Mouse (Mus musculus) midbrain, embryonic 12.5 days (tissue): ENCODE results near the gene Gm15155. TPM values are rescaled to one million over a fixed set of nuclear protein-coding genes. Genes with fewer than 3 reads are reported as not detected.
"Not testable (repeated sequence)": the region's sequence is repeated elsewhere in the genome, so short reads cannot be mapped to it uniquely, and the experiment has no call there.

Experiments used
- ATAC-seq: fragments of 200-750 bp; cut with Nextera tagmentation; 2 replicates; pipeline ENCODE4 v1.8.0; 2017; ENCODE audit warnings: low read depth, moderate TSS enrichment, moderate library complexity; ENCODE audit not compliant: low FRiP score
- H3K27ac ChIP-seq: fragments of 300-500 bp; sonication (generic); replicated peaks from 2 replicates; pipeline ENCODE4 v1.5.1; 2016; ENCODE audit warnings: mild to moderate bottlenecking
- H3K27me3 ChIP-seq: fragments of 300-500 bp; sonication (generic); 2 replicates; pipeline ENCODE4 v1.6.1; 2016; ENCODE audit warnings: mild to moderate bottlenecking
- H3K36me3 ChIP-seq: fragments of 300-500 bp; sonication (generic); 2 replicates; pipeline ENCODE4 v1.6.1; 2016
- H3K4me1 ChIP-seq: fragments of 300-500 bp; sonication (generic); 2 replicates; pipeline ENCODE4 v1.6.1; 2016
- H3K4me2 ChIP-seq: fragments of 300-500 bp; sonication (generic); replicated peaks from 2 replicates; pipeline ENCODE4 v1.6.1; 2016; ENCODE audit warnings: mild to moderate bottlenecking, moderate library complexity
- H3K4me3 ChIP-seq: fragments of 300-500 bp; sonication (generic); 2 replicates; pipeline ENCODE4 v1.5.1; 2016; ENCODE audit warnings: mild to moderate bottlenecking
- H3K9ac ChIP-seq: fragments of 300-500 bp; sonication (generic); replicated peaks from 2 replicates; pipeline ENCODE4 v1.6.1; 2016; ENCODE audit warnings: mild to moderate bottlenecking, moderate library complexity
- H3K9me3 ChIP-seq: fragments of 300-500 bp; sonication (generic); 2 replicates; pipeline ENCODE4 v1.6.1; 2016; ENCODE audit warnings: mild to moderate bottlenecking
- WGBS: fragments of 180-500 bp; shearing (Covaris S2); methylation state at CpG from one replicate; pipeline ENCODE4 v1.1.7; 2016; 5-methylcytosine and 5-hydroxymethylcytosine counted together
- polyA plus RNA-seq: library from polyadenylated mRNA; unstranded; fragments of >200 nt; fragmentation: Nextera tagmentation; extraction: Ambion mirVana; gene quantifications from 2 replicates; pipeline ENCODE4 v1.2.1, GENCODE M21; 2016

Gene Gm15155
- polyA plus RNA-seq, 1 experiment from 2014 or later: not detected

DNA sequence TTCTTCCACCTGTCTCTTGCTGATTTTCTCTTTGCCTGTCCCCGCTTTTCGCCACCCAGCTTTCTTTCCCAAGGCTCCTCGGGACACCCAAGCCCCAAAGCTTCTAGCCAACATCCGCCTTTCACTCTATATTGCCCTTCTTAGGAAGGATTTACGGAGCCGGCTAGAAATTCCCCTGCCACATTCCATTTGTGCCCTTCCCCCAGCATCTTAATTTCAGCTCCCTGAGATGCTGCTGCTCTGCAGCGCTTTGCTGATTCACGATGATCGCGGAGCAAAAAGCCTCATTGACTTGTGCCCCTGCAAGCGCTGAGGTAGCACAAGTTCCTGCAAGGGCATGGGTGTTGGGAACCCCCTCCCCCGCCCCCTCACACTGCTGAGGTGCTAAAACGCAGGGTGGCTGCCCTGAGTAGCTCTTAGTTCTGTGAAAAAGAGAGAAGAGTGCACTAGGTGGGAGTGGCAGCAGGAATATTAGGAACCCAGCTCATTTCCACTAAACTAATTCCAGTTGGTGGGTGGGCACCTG lies 1.2 kb downstream of the Gm15155 start:
- Histone ChIP-seq H3K4me3 (0 out of 2 replicates have a peak overlapping the region, but pooled peaks have one; percentile 7), H3K4me2 (peak overlapping the region; percentile 88), H3K27me3 (peaks cover 42% of the 10 kb centered on the region), H3K36me3 (no peaks in the 10 kb centered on the region), H3K27ac (no peak overlapping the region), H3K9me3 (no peaks in the 10 kb centered on the region), H3K4me1 (no peaks in the 10 kb centered on the region), H3K9ac (no peak overlapping the region)
- 18% methylated on average over 13 of the region's 13 CpGs for WGBS
- no peak for ATAC-seq

DNA sequence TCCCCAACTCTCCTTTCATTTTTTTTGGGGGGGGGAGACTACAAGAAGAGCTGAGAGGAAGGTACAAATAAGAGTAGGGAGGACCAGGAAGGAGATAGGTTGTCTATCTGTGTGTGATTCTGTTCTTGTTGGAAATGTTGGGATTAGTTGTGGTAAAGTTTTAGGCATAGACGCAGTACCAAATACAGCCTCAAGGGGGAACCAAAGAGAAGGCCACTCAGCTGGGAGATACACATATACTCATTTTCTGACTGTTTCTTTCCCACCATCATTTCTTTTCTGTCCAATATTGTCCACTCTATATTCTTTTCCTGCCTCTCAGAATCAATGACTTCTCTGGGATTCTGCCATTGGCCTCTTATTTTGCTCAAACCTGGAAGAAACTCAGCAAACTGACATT lies 19.4 kb downstream of the Gm15155 start:
- no peak overlapping the region for H3K4me3 ChIP-seq
- 20% methylated on average over 1 of the region's 1 CpGs for WGBS
- H3K9ac ChIP-seq: no peak overlapping the region
- no peak overlapping the region for H3K27ac ChIP-seq
- peak; percentile 16; the same call in 1 of the 2 replicates for ATAC-seq
- H3K4me2 ChIP-seq: no peak overlapping the region
- H3K36me3 ChIP-seq: no peaks in the 10 kb centered on the region
- H3K9me3 ChIP-seq: no peaks in the 10 kb centered on the region
- H3K27me3 ChIP-seq: no peaks in the 10 kb centered on the region
- H3K4me1 ChIP-seq: no peaks in the 10 kb centered on the region

GRCm38 (mm10) chrX:155645975-155646374 lies 21.4 kb downstream of the Gm15155 start:
- 79% methylated on average over 3 of the region's 3 CpGs for WGBS
- Histone ChIP-seq H3K27me3 (no peaks in the 10 kb centered on the region), H3K4me2 (no peak overlapping the region), H3K9me3 (no peaks in the 10 kb centered on the region), H3K36me3 (no peaks in the 10 kb centered on the region), H3K4me3 (no peak overlapping the region), H3K4me1 (no peaks in the 10 kb centered on the region), H3K27ac (no peak overlapping the region), H3K9ac (no peak overlapping the region)
- no peak for ATAC-seq

DNA sequence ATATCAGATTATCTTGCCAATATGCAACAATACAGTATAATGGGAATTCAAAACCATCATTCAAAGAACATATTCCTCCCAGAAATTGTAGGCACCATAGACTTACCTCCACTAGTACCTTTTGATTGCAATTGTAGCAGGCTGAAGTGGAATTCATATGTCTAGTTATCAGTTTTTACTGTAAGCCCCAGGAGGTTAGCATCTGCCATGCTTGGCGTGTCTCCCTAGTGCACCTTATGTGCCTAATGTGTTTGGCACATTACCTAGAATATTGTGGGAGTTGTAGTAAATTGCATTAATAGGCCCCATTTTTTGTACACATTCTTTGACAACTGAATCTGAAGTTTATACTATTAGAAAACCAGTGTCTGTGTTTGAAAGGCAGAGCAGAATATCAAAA lies 33.4 kb downstream of the Gm15155 start:
- Histone ChIP-seq H3K4me2 (no peak overlapping the region), H3K27ac (no peak overlapping the region), H3K4me3 (no peak overlapping the region), H3K4me1 (no peaks in the 10 kb centered on the region), H3K9ac (no peak overlapping the region), H3K9me3 (no peaks in the 10 kb centered on the region), H3K36me3 (no peaks in the 10 kb centered on the region), H3K27me3 (no peaks in the 10 kb centered on the region)
- ATAC-seq: no peak
- 76% methylated on average over 1 of the region's 1 CpGs for WGBS

DNA sequence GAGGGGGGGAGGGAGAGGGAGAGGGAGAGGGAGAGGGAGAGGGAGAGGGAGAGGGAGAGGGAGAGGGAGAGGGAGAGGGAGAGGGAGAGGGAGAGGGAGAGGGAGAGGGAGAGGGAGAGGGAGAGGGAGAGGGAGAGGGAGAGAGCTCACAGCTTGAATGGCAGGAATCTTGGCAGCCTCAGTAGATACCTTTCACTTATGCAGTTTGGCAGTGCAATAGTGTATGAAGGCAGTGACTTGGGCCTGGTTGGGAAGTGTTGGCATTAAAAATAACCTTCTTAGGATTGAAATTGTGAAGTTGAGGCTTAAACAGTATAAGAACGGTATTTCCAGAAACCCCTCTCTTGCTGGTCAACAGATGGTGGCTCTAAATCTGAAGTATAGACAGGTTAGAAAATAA lies 65.9 kb downstream of the Gm15155 start:
- ATAC-seq, H3K27ac ChIP-seq, H3K9ac ChIP-seq, H3K4me1 ChIP-seq, H3K36me3 ChIP-seq, H3K4me2 ChIP-seq, H3K27me3 ChIP-seq, H3K9me3 ChIP-seq, H3K4me3 ChIP-seq: not testable (repeated sequence)
- 93% methylated on average over 1 of the region's 1 CpGs for WGBS

- no peak overlapping the region for H3K4me3 ChIP-seq
- H3K27ac ChIP-seq: no peak overlapping the region
- H3K9me3 ChIP-seq: no peaks in the 10 kb centered on the region
- no peak for ATAC-seq
- H3K4me1 ChIP-seq: no peaks in the 10 kb centered on the region
- 81% methylated on average over 3 of the region's 3 CpGs for WGBS
- no peaks in the 10 kb centered on the region for H3K27me3 ChIP-seq
- no peaks in the 10 kb centered on the region for H3K36me3 ChIP-seq
- H3K4me2 ChIP-seq: no peak overlapping the region
- no peak overlapping the region for H3K9ac ChIP-seq
These were observed 99.6 kb downstream of the Gm15155 start for GRCm38 (mm10) chrX:155724157-155724556.

GRCm38 (mm10) chrX:155728387-155728786 lies 103.8 kb downstream of the Gm15155 start:
- H3K4me2 ChIP-seq: no peak overlapping the region
- 78% methylated on average over 1 of the region's 1 CpGs for WGBS
- H3K4me3 ChIP-seq: no peak overlapping the region
- H3K4me1 ChIP-seq: no peaks in the 10 kb centered on the region
- no peaks in the 10 kb centered on the region for H3K9me3 ChIP-seq
- no peak for ATAC-seq
- no peak overlapping the region for H3K9ac ChIP-seq
- H3K27me3 ChIP-seq: no peaks in the 10 kb centered on the region
- H3K27ac ChIP-seq: no peak overlapping the region
- no peaks in the 10 kb centered on the region for H3K36me3 ChIP-seq

DNA sequence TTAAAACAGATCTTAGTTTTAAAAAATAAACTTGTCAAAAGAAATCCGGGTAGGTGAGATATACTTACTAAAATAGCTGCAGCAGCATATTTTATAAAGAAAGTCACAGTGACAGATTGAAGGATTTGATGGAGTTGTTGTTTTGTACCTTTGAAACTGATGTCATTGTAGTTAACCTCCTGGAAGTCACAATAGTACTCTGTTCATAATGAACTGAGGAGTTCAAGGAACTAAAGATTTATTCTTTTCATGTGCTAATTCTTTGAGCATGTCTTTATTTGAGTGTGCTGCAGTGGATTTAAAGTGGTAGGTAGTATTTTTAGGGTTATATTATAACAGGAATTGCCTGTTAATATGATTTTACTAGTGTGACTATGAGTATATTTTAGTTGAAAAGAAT lies 263.6 kb downstream of the Gm15155 start:
- 45% methylated on average over 1 of the region's 1 CpGs for WGBS
- no peak overlapping the region for H3K4me2 ChIP-seq

DNA sequence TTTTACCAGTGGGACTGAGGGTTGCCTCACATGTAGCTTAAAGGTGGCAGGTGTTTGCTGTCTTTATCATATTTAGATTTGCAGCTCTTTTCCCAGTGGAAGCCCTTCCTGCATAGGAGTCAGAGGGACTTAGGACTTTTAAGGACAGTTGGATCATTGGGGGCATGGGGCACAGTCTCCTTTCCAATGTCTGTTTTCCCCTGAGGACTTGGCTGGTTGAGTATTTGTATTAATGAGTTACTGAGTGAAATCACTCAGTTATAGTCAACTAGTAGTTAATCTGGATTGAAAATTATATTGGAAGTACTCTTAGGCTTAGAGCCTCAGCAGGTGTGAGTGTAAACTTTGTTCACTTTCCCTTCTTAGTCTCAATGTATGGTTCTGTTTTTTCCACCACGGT lies 275.5 kb downstream of the Gm15155 start:
- Histone ChIP-seq H3K27me3 (no peaks in the 10 kb centered on the region), H3K9ac (no peak overlapping the region), H3K36me3 (no peaks in the 10 kb centered on the region), H3K4me3 (no peak overlapping the region), H3K27ac (no peak overlapping the region), H3K4me1 (no peaks in the 10 kb centered on the region), H3K9me3 (no peaks in the 10 kb centered on the region), H3K4me2 (no peak overlapping the region)
- WGBS: 81% methylated on average over 1 of the region's 1 CpGs
- ATAC-seq: no peak

More for the DNA sequence above, 263.6 kb downstream of the Gm15155 start:
- Histone ChIP-seq H3K4me1 (no peaks in the 10 kb centered on the region), H3K9ac (no peak overlapping the region), H3K36me3 (no peaks in the 10 kb centered on the region), H3K9me3 (no peaks in the 10 kb centered on the region), H3K4me3 (no peak overlapping the region), H3K27me3 (peaks cover 3% of the 10 kb centered on the region; the same call in 1 of the 2 replicates), H3K27ac (no peak overlapping the region)
- ATAC-seq: no peak

- Histone ChIP-seq H3K27me3 (no peaks in the 10 kb centered on the region), H3K27ac (no peak overlapping the region), H3K4me2 (no peak overlapping the region), H3K4me1 (no peaks in the 10 kb centered on the region), H3K36me3 (no peaks in the 10 kb centered on the region), H3K9ac (no peak overlapping the region), H3K4me3 (no peak overlapping the region), H3K9me3 (no peaks in the 10 kb centered on the region)
- ATAC-seq: no peak
These were observed 277.2 kb downstream of the Gm15155 start for GRCm38 (mm10) chrX:155901742-155902141.

DNA sequence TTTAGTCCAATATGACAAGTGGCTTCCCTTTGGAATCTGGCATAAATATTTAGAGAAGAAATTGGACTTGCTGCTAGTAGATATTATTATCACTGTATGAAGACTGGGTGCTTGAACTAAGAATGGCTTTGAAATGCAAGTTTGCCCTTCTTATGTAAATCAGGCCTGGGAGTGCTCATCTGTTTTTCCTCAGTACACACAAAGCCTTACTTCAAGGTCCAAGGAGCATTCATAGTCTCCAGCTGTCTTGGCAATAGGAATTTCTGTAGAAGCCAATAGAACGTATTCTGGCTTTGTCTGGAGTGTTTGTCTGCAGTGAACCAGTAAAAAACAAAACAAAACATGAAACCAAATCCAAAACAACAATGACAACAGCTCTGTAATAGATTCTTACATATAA lies 278.6 kb downstream of the Gm15155 start:
- Histone ChIP-seq H3K9me3 (no peaks in the 10 kb centered on the region), H3K36me3 (no peaks in the 10 kb centered on the region), H3K4me1 (no peaks in the 10 kb centered on the region), H3K27me3 (no peaks in the 10 kb centered on the region), H3K4me2 (no peak overlapping the region), H3K9ac (no peak overlapping the region), H3K27ac (no peak overlapping the region), H3K4me3 (no peak overlapping the region)
- 7% methylated on average over 1 of the region's 1 CpGs for WGBS
- no peak for ATAC-seq

DNA sequence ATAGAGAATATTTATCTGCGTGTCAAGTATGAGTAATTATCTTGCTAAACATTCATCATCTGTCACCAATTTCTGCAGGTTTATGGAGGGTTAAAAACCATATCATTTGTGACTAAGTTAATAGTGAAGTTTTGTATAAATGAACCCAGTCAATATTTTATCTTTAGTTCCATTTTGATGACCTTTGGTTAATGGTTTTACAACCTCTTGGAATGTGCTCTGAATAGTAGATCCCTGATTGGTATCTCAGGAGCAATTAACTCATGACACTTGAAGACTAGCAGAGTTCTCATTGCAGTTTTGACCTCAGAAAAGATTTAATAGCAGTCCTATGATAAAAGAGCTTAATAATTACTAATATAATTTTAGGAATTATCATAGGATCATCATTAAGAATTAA lies 385.2 kb downstream of the Gm15155 start:
- Histone ChIP-seq H3K4me3 (no peak overlapping the region), H3K36me3 (no peaks in the 10 kb centered on the region), H3K9me3 (no peaks in the 10 kb centered on the region), H3K27ac (no peak overlapping the region), H3K4me2 (no peak overlapping the region), H3K4me1 (no peaks in the 10 kb centered on the region), H3K27me3 (no peaks in the 10 kb centered on the region), H3K9ac (no peak overlapping the region)
- WGBS: 71% methylated on average over 1 of the region's 1 CpGs
- ATAC-seq: no peak

DNA sequence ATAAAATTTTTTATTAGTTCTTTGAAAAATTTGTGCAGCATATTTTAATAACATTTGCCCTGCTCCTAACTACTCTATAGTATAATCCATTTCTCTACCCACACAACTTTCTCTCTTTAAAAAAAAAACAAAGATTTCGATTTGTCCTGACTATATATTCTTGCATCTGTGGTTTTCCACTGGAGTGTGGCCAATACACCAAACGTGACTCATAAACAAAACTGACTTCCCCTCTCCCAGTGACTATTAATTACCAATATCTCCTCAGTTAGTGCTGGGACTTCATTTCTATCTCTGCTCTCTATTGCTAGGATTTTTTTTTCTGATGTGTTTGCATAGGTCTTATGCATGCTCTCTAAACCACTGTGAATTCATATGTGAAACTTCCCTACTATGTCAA lies 531.2 kb downstream of the Gm15155 start:
- 79% methylated on average over 2 of the region's 2 CpGs for WGBS
- Histone ChIP-seq H3K36me3 (no peaks in the 10 kb centered on the region), H3K4me3 (no peak overlapping the region), H3K4me2 (no peak overlapping the region), H3K27me3 (no peaks in the 10 kb centered on the region), H3K9me3 (no peaks in the 10 kb centered on the region), H3K4me1 (no peaks in the 10 kb centered on the region), H3K9ac (no peak overlapping the region), H3K27ac (no peak overlapping the region)
- no peak for ATAC-seq
